Mouse (Mus musculus) limb, embryonic 15.5 days (tissue): Measurements from ENCODE around the gene Sphk2. TPM values are rescaled to one million over a fixed set of nuclear protein-coding genes. Genes with fewer than 3 reads are reported as not detected.

Source experiments
- ATAC-seq: fragments of 200-750 bp; cut with Nextera tagmentation; 2 replicates; pipeline ENCODE4 v1.8.0; 2017; ENCODE audit warnings: low read depth, moderate TSS enrichment; ENCODE audit not compliant: insufficient number of reproducible peaks, low FRiP score, low TSS enrichment
- H3K27ac ChIP-seq: fragments of 300-500 bp; sonication (generic); 2 replicates; pipeline ENCODE4 v1.5.1; 2015; ENCODE audit warnings: moderate library complexity, mild to moderate bottlenecking, inconsistent platforms
- H3K27me3 ChIP-seq: fragments of 300-500 bp; sonication (generic); 2 replicates; pipeline ENCODE4 v1.6.1; 2015; ENCODE audit warnings: inconsistent platforms
- H3K36me3 ChIP-seq: fragments of 300-500 bp; sonication (generic); 2 replicates; pipeline ENCODE4 v1.6.1; 2015; ENCODE audit warnings: inconsistent platforms
- H3K4me1 ChIP-seq: fragments of 300-500 bp; sonication (generic); 2 replicates; pipeline ENCODE4 v1.6.1; 2015; ENCODE audit warnings: inconsistent platforms
- H3K4me2 ChIP-seq: fragments of 300-500 bp; sonication (generic); 2 replicates; pipeline ENCODE4 v1.6.1; 2015; ENCODE audit warnings: mild to moderate bottlenecking, inconsistent platforms
- H3K4me3 ChIP-seq: fragments of 300-500 bp; sonication (generic); 2 replicates; pipeline ENCODE4 v1.5.1; 2015; ENCODE audit warnings: mild to moderate bottlenecking, inconsistent platforms
- H3K9ac ChIP-seq: fragments of 300-500 bp; sonication (generic); 2 replicates; pipeline ENCODE4 v1.6.1; 2015; ENCODE audit warnings: inconsistent platforms
- H3K9me3 ChIP-seq: fragments of 300-500 bp; sonication (generic); 2 replicates; pipeline ENCODE4 v1.6.1; 2016; ENCODE audit warnings: inconsistent platforms
- WGBS: fragments of 180-500 bp; shearing (Covaris S2); methylation state at CpG from one replicate; pipeline ENCODE4 v1.1.7; 2015; 5-methylcytosine and 5-hydroxymethylcytosine counted together
- polyA plus RNA-seq: library from polyadenylated mRNA; unstranded; fragments of >200 nt; fragmentation: Nextera tagmentation; extraction: Ambion mirVana; gene quantifications from 2 replicates; pipeline ENCODE4 v1.2.1, GENCODE M21; 2015

Gene Sphk2
- polyA plus RNA-seq, 1 experiment from 2014 or later = 38.5 TPM

GRCm38 (mm10) chr7:45701072-45701471 lies 16.7 kb downstream of the Sphk2 start:
- H3K36me3 ChIP-seq = no peaks in the 10 kb centered on the region
- peak overlapping the region; percentile 70 for H3K27ac ChIP-seq
- H3K4me3 ChIP-seq = peak overlapping the region; percentile 47
- ATAC-seq = no peak
- H3K9ac ChIP-seq = peak overlapping the region; percentile 14; the same call in 1 of the 2 replicates
- H3K4me2 ChIP-seq = peak overlapping the region; percentile 92
- peaks cover 41% of the 10 kb centered on the region for H3K4me1 ChIP-seq
- H3K27me3 ChIP-seq = peaks cover 24% of the 10 kb centered on the region
- 24% methylated on average over 11 of the region's 11 CpGs for WGBS
- H3K9me3 ChIP-seq = no peaks in the 10 kb centered on the region

DNA sequence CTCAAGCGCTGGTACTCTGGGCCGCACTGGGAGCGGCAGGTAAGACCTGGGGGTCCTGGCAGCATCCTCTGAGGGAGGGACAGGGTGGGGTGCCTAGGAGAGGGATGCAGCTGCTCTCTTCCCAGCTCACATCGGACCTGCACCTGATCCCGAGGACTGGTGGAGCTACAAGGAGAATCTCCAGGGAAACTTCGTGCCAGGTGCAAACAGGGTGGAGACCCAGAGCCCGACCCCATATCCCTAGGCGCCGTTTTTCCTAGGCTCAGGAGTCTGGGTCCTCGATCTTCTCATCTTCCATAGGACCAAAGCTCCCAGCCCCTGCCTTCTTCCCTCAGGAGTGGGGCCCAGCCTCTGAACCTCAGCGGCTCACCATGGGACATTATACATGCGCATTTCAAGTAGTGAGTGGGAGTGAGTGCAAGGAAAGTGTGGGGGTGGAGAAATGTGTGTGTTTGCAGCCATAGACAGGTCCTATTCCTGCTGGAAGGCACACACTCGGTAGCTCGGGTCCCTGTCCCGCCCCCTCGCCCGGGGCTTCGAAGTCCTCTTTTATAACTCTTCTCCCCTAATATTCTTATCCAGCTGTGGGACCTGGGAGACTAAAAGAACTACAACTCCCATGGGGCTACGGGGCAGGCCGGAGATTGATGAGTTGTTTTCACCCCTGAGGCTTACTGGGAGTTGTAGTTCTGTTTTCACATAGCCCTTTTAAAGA lies 17.3 kb downstream of the Sphk2 start:
- H3K9me3 ChIP-seq = no peaks in the 10 kb centered on the region
- ATAC-seq = no peak
- H3K4me3 ChIP-seq = peak overlapping the region; percentile 47
- H3K4me1 ChIP-seq = peaks cover 35% of the 10 kb centered on the region
- peaks cover 24% of the 10 kb centered on the region for H3K27me3 ChIP-seq
- no peaks in the 10 kb centered on the region for H3K36me3 ChIP-seq
- peak overlapping the region; percentile 54 for H3K9ac ChIP-seq
- WGBS = 1% methylated on average over 20 of the region's 20 CpGs
- peak overlapping the region; percentile 92 for H3K4me2 ChIP-seq
- H3K27ac ChIP-seq = no peak overlapping the region; the same call in 1 of the 2 replicates

GRCm38 (mm10) chr7:45699523-45700141 lies 18.2 kb downstream of the Sphk2 start, which contains the start of gene Car11:
Gene Car11 (plus strand): TSS chr7:45699843.
- Histone ChIP-seq H3K4me2 (peak within 1 kb of the TSS; percentile 92), H3K4me3 (peak within 1 kb of the TSS; percentile 47), H3K27me3 (peaks cover 24% of the 10 kb centered on the region), H3K4me1 (peaks cover 35% of the 10 kb centered on the region), H3K9ac (peak within 1 kb of the TSS; percentile 54), H3K36me3 (no peaks in the 10 kb centered on the region), H3K9me3 (no peaks in the 10 kb centered on the region), H3K27ac (no peak within 1 kb of the TSS)
- WGBS = 1% methylated on average over 36 of the region's 36 CpGs
- ATAC-seq = no peak

DNA sequence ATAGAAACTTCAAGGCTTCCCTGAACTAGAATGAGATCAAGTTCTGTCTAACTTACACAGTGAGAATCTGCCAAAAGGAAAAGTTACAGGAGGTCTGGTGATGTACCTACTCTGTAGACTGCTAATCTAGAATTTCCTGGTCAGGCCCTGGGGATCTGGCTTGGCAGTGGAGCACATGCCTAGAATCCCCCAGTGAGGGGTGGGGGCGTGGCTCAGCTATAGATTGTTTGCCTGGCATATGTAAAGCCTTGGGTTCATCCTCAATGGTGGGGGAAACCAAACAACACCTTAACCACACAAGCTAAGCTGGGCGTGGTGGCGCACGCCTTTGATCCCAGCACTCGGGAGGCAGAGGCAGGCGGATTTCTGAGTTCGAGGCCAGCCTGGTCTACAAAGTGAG lies 19.9 kb downstream of the Sphk2 start:
- WGBS = 70% methylated on average over 7 of the region's 7 CpGs
- H3K27me3 ChIP-seq = peaks cover 24% of the 10 kb centered on the region
- H3K27ac ChIP-seq = no peak overlapping the region
- no peak overlapping the region for H3K9ac ChIP-seq
- H3K36me3 ChIP-seq = no peaks in the 10 kb centered on the region
- no peaks in the 10 kb centered on the region for H3K9me3 ChIP-seq
- ATAC-seq = no peak
- peaks cover 25% of the 10 kb centered on the region for H3K4me1 ChIP-seq
- no peak overlapping the region for H3K4me2 ChIP-seq
- H3K4me3 ChIP-seq = no peak overlapping the region

GRCm38 (mm10) chr7:45695098-45695497 lies 22.7 kb downstream of the Sphk2 start:
- Histone ChIP-seq H3K4me1 (peaks cover 11% of the 10 kb centered on the region), H3K36me3 (no peaks in the 10 kb centered on the region), H3K4me2 (no peak overlapping the region), H3K27me3 (peaks cover 18% of the 10 kb centered on the region), H3K4me3 (no peak overlapping the region), H3K27ac (peak overlapping the region; percentile 38; the same call in 1 of the 2 replicates), H3K9ac (no peak overlapping the region), H3K9me3 (no peaks in the 10 kb centered on the region)
- no peak for ATAC-seq
- WGBS = 6% methylated on average over 6 of the region's 6 CpGs

DNA sequence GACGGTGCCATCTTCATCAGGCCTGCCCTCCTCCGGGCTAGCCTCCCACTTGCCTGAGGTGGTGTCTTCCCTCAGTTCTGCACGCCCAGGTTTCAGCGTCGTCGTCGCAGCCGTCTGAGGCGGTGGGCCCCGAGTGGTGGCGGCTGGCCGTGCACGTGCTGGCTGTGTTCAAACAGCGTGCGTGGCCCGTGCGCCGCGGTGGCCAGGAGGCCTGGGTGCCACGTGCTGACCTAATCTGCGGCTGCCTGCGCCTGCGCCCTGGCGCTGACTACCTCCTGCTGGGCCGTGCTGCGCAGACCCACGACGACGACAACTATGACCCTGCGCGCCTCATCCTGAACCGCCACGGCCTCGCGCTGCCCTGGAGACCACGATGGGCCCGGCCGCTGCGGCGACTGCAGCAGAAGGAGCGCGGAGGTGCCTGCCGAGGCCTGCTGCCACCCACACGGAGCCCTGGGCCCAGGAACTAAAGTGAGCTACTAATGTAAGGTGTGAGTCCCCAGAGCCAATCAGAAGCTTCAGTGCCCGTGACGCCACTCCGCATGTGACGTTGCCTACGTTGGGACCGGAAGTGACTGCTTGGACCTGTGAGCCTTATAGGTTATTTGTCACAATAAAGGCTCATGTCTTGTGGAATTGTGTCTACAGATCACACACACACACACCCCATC lies 23.7 kb downstream of the Sphk2 start, which contains the start of gene Sec1:
Gene Sec1, minus strand, starts transcription at position 482 of the 671 bp plus-strand sequence.
- no peak within 1 kb of the TSS for H3K4me3 ChIP-seq
- no peak within 1 kb of the TSS for H3K9ac ChIP-seq
- no peak; the same call in 1 of the 2 replicates for ATAC-seq
- H3K9me3 ChIP-seq = no peaks in the 10 kb centered on the region
- H3K36me3 ChIP-seq = no peaks in the 10 kb centered on the region
- peaks cover 7% of the 10 kb centered on the region for H3K27me3 ChIP-seq
- peaks cover 2% of the 10 kb centered on the region; the same call in 1 of the 2 replicates for H3K4me1 ChIP-seq
- 91% methylated on average over 50 of the region's 50 CpGs for WGBS
- H3K4me2 ChIP-seq = no peak within 1 kb of the TSS
- H3K27ac ChIP-seq = peak within 1 kb of the TSS; percentile 38; the same call in 1 of the 2 replicates

DNA sequence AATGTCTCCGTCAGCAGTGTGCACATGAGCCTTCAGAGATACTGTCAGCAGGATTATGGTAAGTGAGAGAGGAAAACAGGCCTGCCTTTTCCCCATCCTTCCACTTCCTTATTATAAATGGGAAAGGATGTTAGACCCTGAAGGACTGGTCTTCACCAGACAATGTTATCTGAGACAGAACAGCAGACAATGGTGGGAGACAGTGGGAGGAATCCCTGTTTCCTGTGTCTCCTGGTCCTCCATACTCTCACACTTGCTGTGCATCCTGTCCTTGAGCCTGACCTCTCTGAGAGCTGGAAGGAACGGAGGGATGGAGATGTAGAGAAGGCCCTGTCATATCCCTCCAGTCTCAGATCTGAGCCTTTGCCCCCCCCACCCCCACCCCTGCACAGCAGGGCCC lies 25.4 kb downstream of the Sphk2 start:
- no peaks in the 10 kb centered on the region for H3K9me3 ChIP-seq
- no peaks in the 10 kb centered on the region for H3K27me3 ChIP-seq
- H3K27ac ChIP-seq = no peak overlapping the region
- H3K4me3 ChIP-seq = no peak overlapping the region
- 81% methylated on average over 2 of the region's 2 CpGs for WGBS
- H3K36me3 ChIP-seq = no peaks in the 10 kb centered on the region
- peaks cover 2% of the 10 kb centered on the region; the same call in 1 of the 2 replicates for H3K4me1 ChIP-seq
- no peak for ATAC-seq
- no peak overlapping the region for H3K9ac ChIP-seq
- no peak overlapping the region for H3K4me2 ChIP-seq

DNA sequence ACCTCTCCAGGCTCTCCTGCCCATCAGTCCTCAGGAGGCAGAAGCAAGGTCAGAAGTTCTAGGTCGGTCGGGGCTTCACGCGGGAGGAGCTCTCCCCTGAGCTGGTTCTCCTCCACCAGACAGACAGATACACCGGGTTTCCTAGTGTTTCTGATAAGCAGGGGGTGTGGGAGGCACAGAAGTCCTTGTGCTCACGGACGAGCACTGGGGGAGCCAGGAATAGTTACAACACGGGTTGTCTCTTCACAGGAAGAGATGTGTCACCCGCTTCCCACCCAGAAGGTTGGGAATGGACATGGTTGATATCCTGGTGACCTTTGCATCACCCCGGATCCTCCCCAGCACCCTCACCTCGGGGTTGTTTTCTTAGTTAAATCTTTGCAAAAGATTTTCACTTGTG lies 28.0 kb downstream of the Sphk2 start:
- Histone ChIP-seq H3K27me3 (no peaks in the 10 kb centered on the region), H3K4me2 (no peak overlapping the region), H3K4me3 (no peak overlapping the region), H3K9me3 (no peaks in the 10 kb centered on the region), H3K27ac (no peak overlapping the region), H3K9ac (no peak overlapping the region), H3K4me1 (peaks cover 19% of the 10 kb centered on the region), H3K36me3 (no peaks in the 10 kb centered on the region)
- ATAC-seq = no peak
- 78% methylated on average over 11 of the region's 11 CpGs for WGBS

- Histone ChIP-seq H3K4me2 (no peak overlapping the region), H3K27ac (no peak overlapping the region), H3K36me3 (no peaks in the 10 kb centered on the region), H3K9me3 (no peaks in the 10 kb centered on the region), H3K4me1 (peaks cover 21% of the 10 kb centered on the region), H3K4me3 (no peak overlapping the region), H3K9ac (no peak overlapping the region), H3K27me3 (no peaks in the 10 kb centered on the region)
- WGBS = 55% methylated on average over 6 of the region's 6 CpGs
- no peak for ATAC-seq
These were observed 28.7 kb downstream of the Sphk2 start for GRCm38 (mm10) chr7:45689099-45689498.

DNA sequence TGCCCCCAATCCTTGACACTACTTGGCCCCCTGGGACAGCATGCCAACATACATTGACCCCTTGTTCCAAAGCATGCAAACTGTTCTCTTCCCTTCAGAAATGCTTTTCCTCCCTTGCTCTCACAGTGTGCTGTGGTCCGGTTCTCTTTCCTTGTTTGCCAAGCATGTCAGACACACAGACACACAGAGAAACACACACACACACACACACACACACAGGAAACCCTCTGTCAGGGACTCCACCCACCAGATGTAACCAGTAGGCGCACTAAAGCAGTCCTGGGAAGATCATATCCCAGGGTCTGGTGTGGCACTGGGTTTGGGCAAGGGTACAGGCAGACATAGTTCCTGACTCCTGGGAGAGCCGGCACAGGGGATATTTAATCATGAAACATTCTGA lies 31.0 kb downstream of the Sphk2 start:
- H3K4me2 ChIP-seq = no peak overlapping the region
- H3K36me3 ChIP-seq = no peaks in the 10 kb centered on the region
- no peaks in the 10 kb centered on the region for H3K9me3 ChIP-seq
- no peaks in the 10 kb centered on the region for H3K27me3 ChIP-seq
- peaks cover 26% of the 10 kb centered on the region for H3K4me1 ChIP-seq
- 74% methylated on average over 3 of the region's 3 CpGs for WGBS
- H3K4me3 ChIP-seq = no peak overlapping the region
- no peak overlapping the region for H3K9ac ChIP-seq
- no peak for ATAC-seq
- H3K27ac ChIP-seq = no peak overlapping the region

- H3K27me3 ChIP-seq = no peaks in the 10 kb centered on the region
- no peaks in the 10 kb centered on the region for H3K9me3 ChIP-seq
- no peak overlapping the region for H3K4me2 ChIP-seq
- H3K4me3 ChIP-seq = no peak overlapping the region
- peaks cover 26% of the 10 kb centered on the region for H3K4me1 ChIP-seq
- no peak for ATAC-seq
- H3K27ac ChIP-seq = no peak overlapping the region
- 30% methylated on average over 10 of the region's 10 CpGs for WGBS
- no peak overlapping the region for H3K9ac ChIP-seq
- H3K36me3 ChIP-seq = no peaks in the 10 kb centered on the region
These were observed 32.0 kb downstream of the Sphk2 start for GRCm38 (mm10) chr7:45685811-45686210.
